Mouse (Mus musculus) layer of hippocampus, adult 2 months (tissue): ENCODE measurements at regions not wholly inside any gene's neighbourhood (a gene's known extent, or its start where the extent isn't known, plus 50 kb on each side); places are given as distances from the start of the nearest gene placed in this dataset.
"Not testable (repeated sequence)": the region's sequence is repeated elsewhere in the genome, so short reads cannot be mapped to it uniquely, and the experiment has no call there.

Experiments used
- DNase-seq, 2 experiments: peaks; one replicate each; pipeline ENCODE4 v3.0.0; 2022; ENCODE audit warnings: low spot score in 2 of 2
- H3K27ac ChIP-seq: fragments of 200-600 bp; 2 replicates; pipeline ENCODE4 v1.8.1; 2022
- H3K4me3 ChIP-seq: fragments of 200-600 bp; 2 replicates; pipeline ENCODE4 v1.8.1; 2022; ENCODE audit warnings: mild to moderate bottlenecking
- CTCF ChIP-seq: fragments of 200-600 bp; conservative IDR thresholded peaks from 2 replicates; pipeline ENCODE4 v1.8.1; 2022; ENCODE audit warnings: antibody characterized with exemption, mild to moderate bottlenecking, moderate library complexity

DNA sequence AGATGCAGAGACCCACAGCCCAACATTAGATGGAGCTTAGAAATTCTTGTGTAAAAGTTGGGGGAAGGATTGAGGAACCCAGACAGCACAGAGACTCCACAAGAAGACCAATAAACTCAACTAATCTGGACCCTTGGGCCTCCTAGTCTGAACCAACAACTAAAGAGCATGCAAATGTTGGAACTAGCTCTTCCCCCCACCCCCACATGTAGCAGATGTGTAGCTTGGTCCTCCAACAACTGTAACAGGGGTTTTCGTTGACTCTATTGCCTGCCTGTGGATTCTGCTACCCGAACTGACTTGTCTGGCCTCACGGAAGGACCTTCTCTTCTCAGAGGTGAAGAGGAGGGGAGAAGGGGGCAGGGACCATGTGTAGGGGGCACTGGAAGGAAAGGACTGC, 365.2 kb downstream of the Edem1 start:
- TF ChIP-seq CTCF = no peak
- no peak for DNase-seq
- H3K27ac ChIP-seq = no peak overlapping the region
- no peak overlapping the region for H3K4me3 ChIP-seq

DNA sequence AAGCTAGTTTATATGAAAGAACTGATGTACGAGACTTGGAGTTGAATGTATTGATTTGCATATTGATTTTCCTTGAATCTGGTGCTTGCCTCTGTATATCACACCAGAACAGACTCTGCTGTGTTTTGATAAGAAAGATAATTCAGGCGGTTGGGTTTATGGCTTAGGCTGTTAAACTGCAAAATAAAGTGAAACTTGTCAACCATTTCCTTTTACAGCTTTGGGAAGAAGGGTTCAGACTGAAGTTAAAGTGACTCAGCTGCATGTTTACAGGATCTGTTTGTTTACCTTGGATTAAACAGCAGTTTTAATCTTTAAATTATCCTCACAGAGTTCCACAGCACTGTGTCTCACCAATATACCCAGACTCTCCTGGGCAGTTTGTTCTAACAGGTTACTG, 381.3 kb downstream of the Edem1 start:
- no peak for DNase-seq
- TF ChIP-seq CTCF = no peak
- no peak overlapping the region for H3K4me3 ChIP-seq
- no peak overlapping the region for H3K27ac ChIP-seq

DNA sequence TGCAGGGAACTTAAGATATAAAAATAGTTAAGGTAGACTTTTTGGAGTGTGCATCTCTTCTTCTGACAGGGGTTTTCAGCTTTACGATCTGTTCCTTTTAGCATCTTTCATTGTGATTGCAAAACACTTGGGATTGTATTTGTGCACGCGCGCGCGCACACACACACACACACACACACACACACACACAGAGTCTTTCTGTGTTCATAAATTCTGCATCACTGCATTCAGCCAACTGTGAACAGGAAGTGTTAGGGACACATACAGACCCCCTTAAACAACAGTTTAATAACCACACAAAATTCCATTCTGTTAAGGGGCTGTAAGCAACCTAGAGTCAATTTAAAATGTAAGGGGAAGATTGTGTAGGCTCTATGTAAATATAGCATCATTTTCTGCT, 401.9 kb downstream of the Edem1 start:
- Histone ChIP-seq H3K27ac (no peak overlapping the region), H3K4me3 (no peak overlapping the region)
- DNase-seq = no peak
- TF ChIP-seq CTCF = no peak

DNA sequence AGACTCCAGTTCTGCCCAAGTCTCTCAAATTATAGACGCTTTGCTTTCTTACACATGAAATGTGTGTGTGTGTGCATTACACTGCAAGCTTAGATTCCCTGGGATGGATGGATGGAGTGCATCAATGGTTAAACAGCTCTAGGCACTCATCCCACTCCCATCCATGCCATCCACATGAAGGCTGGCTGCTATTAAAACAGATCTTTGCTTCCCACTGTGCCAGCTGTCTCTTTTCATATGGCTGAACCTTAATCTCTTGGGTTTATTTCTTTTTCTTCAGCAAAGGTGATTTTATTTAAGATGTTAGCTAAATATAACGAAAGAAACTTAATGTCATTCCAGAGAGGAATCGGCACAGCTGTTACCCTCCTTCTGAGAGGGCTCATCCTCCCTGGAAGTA, 405.0 kb downstream of the Edem1 start:
- Histone ChIP-seq H3K4me3 (no peak overlapping the region), H3K27ac (peak overlapping the region; percentile 55; the same call in 1 of the 2 replicates)
- DNase-seq = peak in 1 of 2 experiments; percentile 41
- TF ChIP-seq CTCF = no peak

DNA sequence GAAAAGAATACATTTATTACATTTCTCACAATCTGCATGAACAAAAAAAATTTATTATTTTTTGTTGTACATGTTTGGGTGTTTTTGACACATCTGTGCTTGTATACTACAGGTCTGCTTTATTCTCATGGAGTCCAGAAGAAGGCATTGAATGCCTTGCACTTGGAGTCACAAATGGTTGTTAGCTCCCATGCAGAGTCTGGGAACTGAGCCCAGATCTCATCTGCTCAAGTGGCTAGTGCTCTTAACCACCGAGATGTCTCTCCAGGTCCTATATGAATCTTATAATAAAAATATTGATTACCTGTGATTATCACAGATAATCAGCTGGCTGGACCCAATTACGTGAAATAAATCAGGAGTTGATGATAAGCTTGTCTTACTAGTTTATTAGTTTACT, 417.2 kb downstream of the Edem1 start:
- no peak for TF ChIP-seq CTCF
- DNase-seq = no peak
- no peak overlapping the region for H3K27ac ChIP-seq
- no peak overlapping the region for H3K4me3 ChIP-seq

DNA sequence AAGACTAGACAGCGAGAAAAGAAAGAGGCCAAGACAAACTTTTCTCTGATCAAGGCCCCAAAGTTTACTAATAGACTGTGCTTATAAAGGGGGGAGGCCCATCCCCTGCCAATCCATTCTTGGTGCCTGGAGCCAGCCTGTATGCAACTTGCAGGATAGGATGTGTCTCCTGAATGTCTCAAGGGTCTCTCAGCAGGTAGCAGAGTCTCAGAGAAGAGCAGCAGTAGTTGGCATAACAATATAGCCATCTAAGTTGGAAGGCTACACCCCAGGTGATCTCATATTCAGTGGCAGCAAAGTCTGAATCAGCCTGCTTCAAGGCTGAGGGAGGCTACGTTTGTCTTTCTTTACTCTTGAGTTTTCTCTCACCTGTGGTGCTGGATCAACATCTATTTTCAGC, 418.1 kb downstream of the Edem1 start:
- not testable (repeated sequence) for H3K4me3 ChIP-seq, H3K27ac ChIP-seq, DNase-seq
